Mouse (Mus musculus) thymus, postnatal 36 days (tissue): ENCODE measurements around the gene Erp27.
"Not testable (repeated sequence)": the region's sequence is repeated elsewhere in the genome, so short reads cannot be mapped to it uniquely, and the experiment has no call there.

ENCODE experiments used
- DNase-seq, 2 experiments: peaks; one replicate each; pipeline ENCODE4 v3.0.0; 2022; ENCODE audit warnings: mixed read lengths in 2 of 2

Erp27 gene

GRCm38 (mm10) chr6:136922080-136922479, at the start of gene Erp27:
Gene Erp27 (minus strand): TSS chr6:136922180.
- DNase-seq, result no peak

DNA sequence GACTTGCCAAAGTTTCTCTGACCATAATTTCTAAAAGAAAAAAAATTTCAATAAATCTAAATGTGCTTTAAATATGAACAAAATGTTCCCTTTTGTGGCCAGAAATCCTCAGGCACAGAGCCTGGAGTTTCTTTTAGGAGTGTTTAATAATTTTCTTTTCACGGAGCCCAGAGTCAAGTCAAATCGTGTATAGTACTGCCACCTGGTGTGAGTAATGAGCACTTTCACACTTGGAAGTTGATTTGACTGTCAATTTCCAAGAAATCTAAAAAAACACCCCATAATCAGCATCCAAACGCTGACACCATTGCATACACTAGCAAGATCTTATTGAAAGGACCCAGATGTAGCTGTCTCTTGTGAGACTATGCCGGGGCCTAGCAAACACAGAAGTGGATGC, 46.9 kb upstream of the Erp27 start:
- DNase-seq, result not testable (repeated sequence)

DNA sequence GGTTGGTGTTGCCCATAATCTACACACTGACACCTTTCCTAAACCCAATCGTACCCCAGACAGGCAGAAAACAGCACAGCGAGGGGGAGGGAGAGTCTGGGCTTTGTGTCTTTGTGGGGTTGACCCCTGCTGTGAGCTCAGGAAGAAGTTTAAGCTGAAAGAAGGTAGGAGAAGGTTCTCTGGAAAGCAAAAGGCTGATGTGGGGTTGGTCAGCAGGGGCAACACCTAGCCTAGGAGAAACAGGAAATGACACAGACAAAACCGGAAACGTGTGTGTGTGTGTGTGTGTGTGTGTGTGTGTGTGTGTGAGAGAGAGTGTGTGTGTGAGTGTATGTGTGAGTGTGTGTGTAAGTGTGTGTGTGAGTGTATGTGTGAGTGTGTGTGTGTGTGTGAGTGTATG, 45.5 kb upstream of the Erp27 start:
- DNase-seq, result no peak

GRCm38 (mm10) chr6:136965912-136966311, 43.9 kb upstream of the Erp27 start:
- no peak for DNase-seq

DNA sequence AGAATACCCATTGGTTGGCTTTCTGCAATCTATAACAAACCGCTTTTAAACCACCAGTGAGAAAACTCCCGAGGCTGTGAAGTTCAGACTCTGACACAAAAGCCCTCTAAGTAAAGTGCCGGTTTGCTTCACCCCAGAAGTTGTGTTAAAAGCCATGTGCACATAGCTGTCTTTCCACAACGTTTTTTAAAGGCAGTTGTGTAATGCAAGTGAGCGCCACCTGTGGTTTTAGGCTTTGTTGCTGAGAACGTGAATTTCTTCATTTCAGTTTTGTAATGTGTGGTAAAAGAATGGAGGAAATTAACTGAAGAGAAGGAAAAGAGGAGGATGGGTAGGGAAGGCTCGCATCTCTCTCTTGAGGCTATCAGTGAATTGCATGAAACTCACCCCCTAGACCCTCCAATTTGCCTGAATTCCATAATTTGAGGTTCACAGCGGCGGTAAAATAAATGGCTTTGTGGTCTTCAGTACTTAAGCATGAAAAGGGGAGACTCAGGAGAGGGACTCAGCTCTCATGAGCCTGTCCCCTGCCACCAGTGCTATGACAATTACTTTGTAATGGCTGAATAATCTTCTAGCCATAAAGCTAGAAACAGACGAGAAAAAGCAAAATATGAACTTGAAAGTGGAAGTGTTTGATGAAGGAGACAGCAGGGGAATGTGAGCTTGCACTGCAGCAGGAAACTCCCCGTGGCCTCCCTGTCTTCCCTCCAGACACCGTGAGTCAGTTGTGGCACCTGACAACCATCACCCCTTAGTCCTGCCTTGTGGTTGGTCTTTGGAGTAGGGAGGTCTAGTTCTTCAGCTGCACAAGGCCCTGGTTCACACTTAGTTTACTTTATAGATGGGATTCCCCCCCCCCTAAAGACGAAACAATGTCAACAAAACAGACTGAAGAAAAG, 42.9 kb upstream of the Erp27 start:
- peak; percentile 50 to 53 for DNase-seq

DNA sequence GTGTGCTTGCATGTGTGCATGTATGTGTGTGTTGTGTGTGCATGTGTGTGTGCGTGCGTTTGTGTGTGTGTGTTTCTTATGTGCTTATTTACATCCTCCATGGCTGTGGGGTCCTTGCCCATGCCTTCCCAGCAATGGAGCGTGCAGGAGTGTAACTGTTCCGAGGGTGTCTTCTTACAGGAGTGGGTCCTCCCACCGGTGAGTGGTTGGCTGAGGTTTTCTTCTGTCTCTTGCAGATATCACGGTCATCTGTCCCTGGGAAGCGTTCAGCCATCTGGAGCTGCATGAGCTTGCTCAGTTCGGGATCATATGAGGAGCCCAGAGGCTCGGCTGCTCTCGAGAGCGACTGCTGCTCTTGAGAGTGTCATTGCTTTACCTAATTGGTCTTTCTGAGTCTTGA, 41.0 kb upstream of the Erp27 start:
- no peak for DNase-seq

DNA sequence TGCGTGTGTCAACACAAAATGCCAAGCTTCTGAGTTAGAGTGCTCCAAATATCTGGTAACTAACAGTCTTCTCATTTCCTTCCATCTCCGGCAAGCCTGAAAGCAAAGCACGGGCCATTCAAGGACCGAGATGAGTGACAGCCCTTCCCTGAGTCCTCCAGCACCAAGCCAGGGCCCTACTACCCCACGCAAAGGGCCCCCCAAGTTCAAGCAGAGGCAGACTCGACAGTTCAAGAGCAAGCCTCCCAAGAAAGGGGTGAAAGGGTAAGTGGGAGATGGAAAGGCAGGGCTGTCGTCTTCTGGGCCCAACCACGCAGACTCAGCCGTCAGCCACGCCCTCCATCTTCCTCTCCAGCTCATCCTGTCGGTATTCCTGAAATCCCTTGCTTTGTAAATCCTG, 37.2 kb upstream of the Erp27 start:
- no peak for DNase-seq

DNA sequence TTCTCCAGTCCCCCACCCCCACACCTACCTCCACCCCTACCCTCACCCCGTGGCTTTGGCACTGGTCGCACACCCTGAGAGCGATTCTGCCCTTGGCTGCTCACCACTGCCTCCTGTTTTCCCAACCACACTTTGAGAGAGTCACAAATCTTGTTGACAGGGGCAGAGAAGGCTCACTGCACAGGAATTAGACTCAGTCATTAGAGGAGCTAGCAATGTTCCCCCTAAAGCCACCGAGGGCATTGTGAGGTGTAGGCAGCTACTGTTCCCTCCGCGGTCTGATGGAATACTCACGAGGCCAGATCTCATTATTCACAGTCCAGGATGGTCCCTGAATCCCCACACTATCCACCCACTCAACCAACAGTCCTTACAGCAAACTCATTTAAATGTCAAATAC, 35.1 kb upstream of the Erp27 start:
- no peak for DNase-seq

DNA sequence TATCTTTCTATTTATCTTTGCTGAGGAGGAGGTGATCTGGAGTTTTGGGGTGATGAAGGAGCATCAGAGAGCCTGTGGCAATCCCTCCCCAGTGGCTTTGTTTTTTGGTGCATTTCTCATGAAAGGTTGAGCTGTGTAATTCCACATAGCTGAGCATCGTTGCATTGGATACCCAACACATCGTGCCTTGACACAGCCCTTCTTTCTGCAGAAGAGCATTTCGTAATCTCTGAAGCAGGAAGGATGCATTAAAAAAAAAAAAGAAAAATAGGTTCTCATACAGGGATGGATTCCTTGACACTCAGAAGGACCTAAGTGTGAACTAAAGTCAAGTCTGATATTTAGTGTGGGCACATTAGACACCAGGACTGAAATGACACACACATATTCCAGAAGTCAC, 33.3 kb upstream of the Erp27 start:
- DNase-seq, result no peak

GRCm38 (mm10) chr6:136954715-136955114, 32.7 kb upstream of the Erp27 start:
- no peak for DNase-seq

- DNase-seq, result no peak
Observed at GRCm38 (mm10) chr6:136954192-136954591, 32.2 kb upstream of the Erp27 start.

- DNase-seq, result no peak
Observed at GRCm38 (mm10) chr6:136952930-136953329, 30.9 kb upstream of the Erp27 start.

DNA sequence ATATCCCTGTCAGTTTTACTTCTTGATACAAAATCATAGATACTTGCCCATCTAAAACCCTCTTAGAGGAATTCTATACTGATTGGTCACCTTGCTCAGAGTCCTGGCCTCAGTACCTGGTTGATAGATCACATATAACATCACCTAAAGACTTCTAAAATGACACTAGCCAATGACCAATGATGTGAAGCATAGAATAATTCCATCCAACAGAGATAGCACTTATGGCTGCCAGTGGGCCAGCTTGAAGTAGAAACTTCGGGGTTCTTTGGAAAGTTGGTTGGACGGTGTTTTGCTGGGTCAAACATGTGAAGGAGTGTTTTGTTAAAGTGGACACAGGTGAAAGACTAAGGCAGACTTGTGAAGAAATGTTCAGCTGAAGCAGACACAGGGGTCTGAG, 28.2 kb upstream of the Erp27 start:
- DNase-seq, result no peak

DNA sequence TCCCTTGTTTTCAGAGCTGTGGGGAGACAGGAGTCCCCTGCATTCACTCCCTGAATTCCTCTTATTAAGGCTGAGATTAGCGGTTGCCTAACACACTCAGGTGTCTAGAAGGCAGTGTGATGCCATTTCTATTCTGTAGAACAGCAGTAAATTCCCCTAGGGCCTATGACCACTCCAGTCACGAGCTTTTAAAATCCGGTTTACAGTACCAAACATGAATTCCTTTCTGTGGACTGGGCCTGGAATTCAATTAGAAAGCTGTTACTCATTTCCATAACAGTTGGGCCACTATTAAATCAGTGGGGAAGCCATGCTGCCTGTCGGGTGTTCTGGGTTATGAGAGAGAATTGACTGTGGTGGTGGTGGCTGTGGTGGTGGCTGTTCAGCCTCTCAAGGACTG, 25.7 kb upstream of the Erp27 start:
- DNase-seq, result no peak

DNA sequence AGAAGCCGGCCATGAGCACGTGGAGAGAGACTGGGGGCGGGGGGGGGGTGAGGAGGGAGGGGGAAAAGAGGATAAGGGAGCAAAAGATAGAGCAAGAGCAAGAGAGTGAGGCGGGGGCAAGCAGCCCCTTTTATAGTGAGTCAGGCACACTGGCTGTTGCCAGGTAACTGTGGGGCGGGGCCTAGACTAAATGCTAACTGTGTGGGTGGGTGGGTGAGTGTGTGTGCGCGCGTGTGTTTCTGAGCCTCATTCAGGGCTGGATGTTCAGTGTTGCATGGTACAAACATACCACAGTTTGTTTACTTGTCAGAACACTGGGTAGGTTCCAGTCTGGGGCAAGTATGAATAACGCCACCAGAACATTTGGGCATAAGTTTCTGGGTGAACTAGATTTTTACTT, 25.0 kb upstream of the Erp27 start:
- DNase-seq, result peak; percentile 62 to 79

GRCm38 (mm10) chr6:136946241-136946640, 24.3 kb upstream of the Erp27 start:
- DNase-seq, result no peak

- DNase-seq, result no peak
Observed at GRCm38 (mm10) chr6:136944511-136944910, 22.5 kb upstream of the Erp27 start.

GRCm38 (mm10) chr6:136943392-136943791, 21.4 kb upstream of the Erp27 start:
- DNase-seq, result no peak

GRCm38 (mm10) chr6:136942280-136942679, 20.3 kb upstream of the Erp27 start:
- DNase-seq, result no peak

DNA sequence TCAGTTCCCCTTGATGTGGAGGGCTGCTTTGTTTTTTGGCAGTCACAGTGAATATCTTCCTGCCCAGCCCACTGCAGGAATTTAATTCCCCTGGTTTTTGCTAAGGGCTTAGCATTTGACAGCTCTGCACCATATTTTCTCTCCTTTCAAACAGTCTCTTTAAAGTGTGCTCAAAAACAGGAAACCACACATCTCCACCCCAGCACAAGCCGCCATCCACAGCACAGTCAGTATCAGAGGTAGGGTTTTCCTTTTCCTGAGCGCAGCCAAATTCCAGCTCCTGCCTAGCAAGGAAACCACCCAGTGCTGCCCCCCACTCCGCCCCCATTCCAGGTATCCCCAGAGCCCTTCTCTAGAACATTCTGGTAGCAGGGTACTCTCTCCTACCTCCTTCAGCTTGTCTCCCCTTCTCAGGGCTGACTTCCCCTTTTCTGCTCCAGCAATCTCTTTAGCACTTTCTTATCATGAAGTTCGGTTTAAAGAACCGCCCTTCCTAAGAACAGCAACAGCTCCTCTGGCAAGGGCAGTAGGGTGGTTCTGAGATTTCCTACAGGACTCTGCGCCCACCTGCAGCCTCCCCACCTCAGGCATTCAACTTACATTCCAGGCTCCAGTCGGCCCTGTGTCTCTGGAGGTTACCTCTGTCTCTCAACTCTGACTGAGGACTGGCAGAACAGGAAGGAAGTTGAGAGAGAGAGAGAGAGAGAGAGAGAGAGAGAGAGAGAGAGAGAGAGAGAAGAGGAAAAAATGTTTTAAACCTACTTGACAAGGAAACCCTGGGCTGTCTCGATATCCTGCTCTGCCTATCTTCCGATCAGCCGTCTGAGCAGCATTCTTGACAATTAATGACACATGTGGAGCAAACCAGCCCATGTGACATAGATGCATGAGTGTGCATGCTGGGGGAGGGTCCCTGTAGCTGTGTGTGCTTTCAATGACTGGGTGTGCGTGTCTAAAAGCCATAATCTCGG, 19.4 kb upstream of the Erp27 start, which contains the start of gene Arhgdib:
Gene Arhgdib (minus strand): TSS at position 849 of the 971 bp plus-strand sequence.
- peak; percentile 72 to 75 for DNase-seq

DNA sequence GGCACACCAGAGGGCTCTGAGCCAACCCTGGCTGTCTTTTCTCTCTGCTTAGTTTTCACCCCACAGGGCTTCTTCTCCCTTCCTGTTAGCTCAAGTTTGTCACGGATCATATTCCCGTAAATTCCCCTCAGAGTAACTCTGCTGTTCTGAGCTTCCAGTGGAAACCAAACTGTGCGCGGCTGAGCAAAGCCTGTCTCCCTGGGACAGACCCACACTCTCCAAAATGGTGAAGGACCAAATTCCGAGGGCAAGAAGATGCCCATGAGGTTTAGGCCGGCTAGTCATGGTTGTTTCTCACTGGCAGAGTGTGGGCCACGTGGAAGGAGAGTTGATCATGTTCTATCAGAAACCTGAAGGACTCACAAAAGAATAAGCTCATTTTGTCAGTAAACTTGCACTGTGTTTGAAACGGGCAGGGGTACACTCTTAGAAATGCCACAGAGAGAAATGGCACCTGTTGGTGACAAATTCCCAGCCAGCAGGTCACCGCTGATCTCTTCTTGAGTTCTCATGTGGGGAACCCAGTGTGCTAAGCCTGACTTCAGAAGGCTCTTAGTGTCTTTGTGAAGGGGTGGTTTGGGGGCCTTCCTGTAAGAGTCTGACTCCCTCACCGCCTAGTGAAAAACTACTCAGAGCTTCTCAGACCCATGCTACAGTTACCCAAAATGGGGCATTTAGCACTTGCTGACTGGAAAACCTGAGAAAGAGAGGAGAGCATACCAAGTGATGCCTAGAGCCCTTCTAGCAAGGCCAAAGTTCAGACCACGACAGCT, 18.4 kb upstream of the Erp27 start:
- DNase-seq, result peak; percentile 54 to 58

GRCm38 (mm10) chr6:136939326-136940187, 17.6 kb upstream of the Erp27 start:
- DNase-seq, result no peak
